Mouse (Mus musculus): ENCODE data around the gene Shisa6.

GRCm38 (mm10) chr11:66164022-66164421 lies 361.7 kb downstream of the Shisa6 start:
- TF ChIP-seq POLR2A (IDR thresholded peaks at IDR 0.05; ENCODE audit: borderline replicate concordance, control insufficient read depth, low read depth, low read length) = no peak
- no peak for TF ChIP-seq CTCF (IDR thresholded peaks at IDR 0.05; ENCODE audit: control insufficient read depth, insufficient read depth, low read length)
